Mouse (Mus musculus) limb, embryonic 15.5 days (tissue): Measurements from ENCODE around the gene Asah2. TPM values are rescaled to one million over a fixed set of nuclear protein-coding genes. Genes with fewer than 3 reads are reported as not detected.
"Not testable (repeated sequence)": the region's sequence is repeated elsewhere in the genome, so short reads cannot be mapped to it uniquely, and the experiment has no call there.

Experiments used
- ATAC-seq: fragments of 200-750 bp; cut with Nextera tagmentation; 2 replicates; pipeline ENCODE4 v1.8.0; 2017; ENCODE audit warnings: low read depth, moderate TSS enrichment; ENCODE audit not compliant: insufficient number of reproducible peaks, low FRiP score, low TSS enrichment
- H3K27ac ChIP-seq: fragments of 300-500 bp; sonication (generic); 2 replicates; pipeline ENCODE4 v1.5.1; 2015; ENCODE audit warnings: moderate library complexity, mild to moderate bottlenecking, inconsistent platforms
- H3K27me3 ChIP-seq: fragments of 300-500 bp; sonication (generic); 2 replicates; pipeline ENCODE4 v1.6.1; 2015; ENCODE audit warnings: inconsistent platforms
- H3K36me3 ChIP-seq: fragments of 300-500 bp; sonication (generic); 2 replicates; pipeline ENCODE4 v1.6.1; 2015; ENCODE audit warnings: inconsistent platforms
- H3K4me1 ChIP-seq: fragments of 300-500 bp; sonication (generic); 2 replicates; pipeline ENCODE4 v1.6.1; 2015; ENCODE audit warnings: inconsistent platforms
- H3K4me2 ChIP-seq: fragments of 300-500 bp; sonication (generic); 2 replicates; pipeline ENCODE4 v1.6.1; 2015; ENCODE audit warnings: mild to moderate bottlenecking, inconsistent platforms
- H3K4me3 ChIP-seq: fragments of 300-500 bp; sonication (generic); 2 replicates; pipeline ENCODE4 v1.5.1; 2015; ENCODE audit warnings: mild to moderate bottlenecking, inconsistent platforms
- H3K9ac ChIP-seq: fragments of 300-500 bp; sonication (generic); 2 replicates; pipeline ENCODE4 v1.6.1; 2015; ENCODE audit warnings: inconsistent platforms
- H3K9me3 ChIP-seq: fragments of 300-500 bp; sonication (generic); 2 replicates; pipeline ENCODE4 v1.6.1; 2016; ENCODE audit warnings: inconsistent platforms
- WGBS: fragments of 180-500 bp; shearing (Covaris S2); methylation state at CpG from one replicate; pipeline ENCODE4 v1.1.7; 2015; 5-methylcytosine and 5-hydroxymethylcytosine counted together
- polyA plus RNA-seq: library from polyadenylated mRNA; unstranded; fragments of >200 nt; fragmentation: Nextera tagmentation; extraction: Ambion mirVana; gene quantifications from 2 replicates; pipeline ENCODE4 v1.2.1, GENCODE M21; 2015

The Asah2 gene
- polyA plus RNA-seq: 3.2 and 3.8 TPM in 2 replicates

- Histone ChIP-seq H3K27ac (peak within 1 kb of the TSS; percentile 94), H3K9ac (peak within 1 kb of the TSS; percentile 78), H3K9me3 (no peaks in the 10 kb centered on the region), H3K4me1 (peaks cover 6% of the 10 kb centered on the region; the same call in 1 of the 2 replicates), H3K27me3 (no peaks in the 10 kb centered on the region), H3K4me3 (peak within 1 kb of the TSS; percentile 64), H3K4me2 (peak within 1 kb of the TSS; percentile 47), H3K36me3 (no peaks in the 10 kb centered on the region)
- 0% methylated on average over 27 of the region's 28 CpGs for WGBS
- peak; percentile 89 for ATAC-seq
These were observed at the start of gene Asah2 for GRCm38 (mm10) chr19:32107771-32108306. TSS of gene Asah2 (minus strand) at chr19:32108211.

GRCm38 (mm10) chr19:32157045-32157444 is 49.0 kb upstream of the Asah2 start:
- no peaks in the 10 kb centered on the region for H3K9me3 ChIP-seq
- no peak overlapping the region for H3K4me3 ChIP-seq
- H3K4me1 ChIP-seq: 0 out of 2 replicates have a peak, but pooled peaks cover 2% of the 10 kb centered on the region
- 89% methylated on average over 6 of the region's 6 CpGs for WGBS
- no peak for ATAC-seq
- H3K27ac ChIP-seq: no peak overlapping the region
- H3K4me2 ChIP-seq: no peak overlapping the region
- H3K36me3 ChIP-seq: peaks cover 19% of the 10 kb centered on the region
- H3K27me3 ChIP-seq: no peaks in the 10 kb centered on the region
- no peak overlapping the region for H3K9ac ChIP-seq

DNA sequence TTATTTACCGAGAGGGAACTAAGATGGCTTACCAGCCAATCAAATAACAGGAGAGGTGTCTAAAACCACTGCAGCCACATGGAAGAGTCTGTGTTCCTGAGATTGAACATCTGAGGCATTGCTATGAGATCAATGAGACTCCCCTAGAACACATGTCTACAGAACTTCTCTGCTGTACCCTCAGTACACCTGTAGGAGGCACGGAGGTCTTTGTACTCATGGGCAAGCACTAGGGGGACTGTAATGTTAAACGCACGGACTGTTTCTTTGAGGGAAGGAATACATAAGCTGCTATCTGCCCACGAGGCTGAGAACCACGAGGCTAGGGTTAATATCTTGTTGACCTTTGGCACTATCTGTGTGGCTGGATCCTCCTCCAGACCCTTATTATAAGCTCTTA is 44.5 kb upstream of the Asah2 start:
- Histone ChIP-seq H3K4me3 (no peak overlapping the region), H3K27ac (no peak overlapping the region), H3K36me3 (no peaks in the 10 kb centered on the region), H3K9me3 (no peaks in the 10 kb centered on the region), H3K4me2 (no peak overlapping the region), H3K27me3 (no peaks in the 10 kb centered on the region), H3K9ac (no peak overlapping the region), H3K4me1 (0 out of 2 replicates have a peak, but pooled peaks cover 2% of the 10 kb centered on the region)
- no peak for ATAC-seq
- 71% methylated on average over 6 of the region's 6 CpGs for WGBS

- no peak overlapping the region for H3K9ac ChIP-seq
- H3K27ac ChIP-seq: no peak overlapping the region
- H3K4me3 ChIP-seq: no peak overlapping the region
- ATAC-seq: no peak
- no peaks in the 10 kb centered on the region for H3K36me3 ChIP-seq
- no peak overlapping the region for H3K4me2 ChIP-seq
- WGBS: 82% methylated on average over 5 of the region's 5 CpGs
- no peaks in the 10 kb centered on the region for H3K4me1 ChIP-seq
- H3K9me3 ChIP-seq: no peaks in the 10 kb centered on the region
- H3K27me3 ChIP-seq: no peaks in the 10 kb centered on the region
These were observed 40.7 kb upstream of the Asah2 start for GRCm38 (mm10) chr19:32148710-32149109.

DNA sequence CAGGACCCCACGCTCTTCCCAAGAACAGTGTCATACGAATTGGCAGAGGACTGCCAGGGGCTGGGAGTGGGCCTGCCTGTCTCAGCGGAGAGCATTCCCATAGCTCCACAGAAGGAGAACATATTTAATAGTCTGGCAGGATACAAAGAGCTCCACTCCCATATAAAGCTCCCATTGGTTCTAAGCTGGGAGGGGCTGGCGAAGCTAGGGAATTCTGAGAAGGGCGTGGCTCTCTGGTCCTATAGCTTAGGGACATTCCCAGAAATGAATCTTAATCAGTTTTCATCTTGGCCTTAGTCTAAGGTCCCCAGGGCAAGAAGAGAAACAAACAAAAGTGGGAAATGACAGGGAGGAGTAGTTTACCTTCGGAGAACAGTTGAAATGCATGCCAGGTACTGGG is 34.4 kb upstream of the Asah2 start:
- Histone ChIP-seq H3K27ac (no peak overlapping the region), H3K9ac (no peak overlapping the region), H3K4me3 (no peak overlapping the region), H3K36me3 (no peaks in the 10 kb centered on the region), H3K9me3 (no peaks in the 10 kb centered on the region), H3K4me1 (peaks cover 5% of the 10 kb centered on the region; the same call in 1 of the 2 replicates), H3K27me3 (no peaks in the 10 kb centered on the region), H3K4me2 (no peak overlapping the region)
- WGBS: 74% methylated on average over 6 of the region's 6 CpGs
- no peak for ATAC-seq

- H3K4me2 ChIP-seq: no peak overlapping the region
- ATAC-seq: no peak
- no peak overlapping the region for H3K4me3 ChIP-seq
- no peaks in the 10 kb centered on the region for H3K36me3 ChIP-seq
- H3K27ac ChIP-seq: no peak overlapping the region
- 71% methylated on average over 14 of the region's 14 CpGs for WGBS
- no peaks in the 10 kb centered on the region for H3K27me3 ChIP-seq
- H3K9me3 ChIP-seq: no peaks in the 10 kb centered on the region
- H3K9ac ChIP-seq: no peak overlapping the region
- peaks cover 12% of the 10 kb centered on the region for H3K4me1 ChIP-seq
These were observed 30.5 kb upstream of the Asah2 start for GRCm38 (mm10) chr19:32138361-32139088.

DNA sequence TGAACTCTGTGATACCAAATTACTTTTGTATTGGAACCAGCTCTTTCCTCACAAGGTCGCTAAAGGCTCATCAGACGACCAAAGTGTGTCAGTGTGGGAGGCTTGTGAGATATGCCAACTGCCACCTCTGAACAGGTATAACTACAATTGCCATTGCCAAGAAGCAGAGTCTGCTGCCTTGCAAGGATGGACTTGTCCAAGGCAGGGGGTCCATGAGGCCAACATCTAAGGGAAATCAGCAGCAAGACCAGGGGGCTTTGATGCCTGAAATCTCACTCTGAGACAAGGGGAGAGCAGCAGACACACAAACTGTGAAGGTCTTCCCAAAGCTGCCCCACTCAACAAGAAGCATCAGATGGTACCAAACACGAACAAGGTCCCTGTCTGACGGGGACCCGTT is 29.9 kb upstream of the Asah2 start:
- no peak overlapping the region for H3K4me2 ChIP-seq
- ATAC-seq: no peak
- H3K27ac ChIP-seq: peak overlapping the region; percentile 8; the same call in 1 of the 2 replicates
- no peaks in the 10 kb centered on the region for H3K27me3 ChIP-seq
- WGBS: 88% methylated on average over 5 of the region's 5 CpGs
- H3K4me3 ChIP-seq: no peak overlapping the region
- H3K36me3 ChIP-seq: no peaks in the 10 kb centered on the region
- peaks cover 14% of the 10 kb centered on the region for H3K4me1 ChIP-seq
- H3K9ac ChIP-seq: no peak overlapping the region
- H3K9me3 ChIP-seq: no peaks in the 10 kb centered on the region

DNA sequence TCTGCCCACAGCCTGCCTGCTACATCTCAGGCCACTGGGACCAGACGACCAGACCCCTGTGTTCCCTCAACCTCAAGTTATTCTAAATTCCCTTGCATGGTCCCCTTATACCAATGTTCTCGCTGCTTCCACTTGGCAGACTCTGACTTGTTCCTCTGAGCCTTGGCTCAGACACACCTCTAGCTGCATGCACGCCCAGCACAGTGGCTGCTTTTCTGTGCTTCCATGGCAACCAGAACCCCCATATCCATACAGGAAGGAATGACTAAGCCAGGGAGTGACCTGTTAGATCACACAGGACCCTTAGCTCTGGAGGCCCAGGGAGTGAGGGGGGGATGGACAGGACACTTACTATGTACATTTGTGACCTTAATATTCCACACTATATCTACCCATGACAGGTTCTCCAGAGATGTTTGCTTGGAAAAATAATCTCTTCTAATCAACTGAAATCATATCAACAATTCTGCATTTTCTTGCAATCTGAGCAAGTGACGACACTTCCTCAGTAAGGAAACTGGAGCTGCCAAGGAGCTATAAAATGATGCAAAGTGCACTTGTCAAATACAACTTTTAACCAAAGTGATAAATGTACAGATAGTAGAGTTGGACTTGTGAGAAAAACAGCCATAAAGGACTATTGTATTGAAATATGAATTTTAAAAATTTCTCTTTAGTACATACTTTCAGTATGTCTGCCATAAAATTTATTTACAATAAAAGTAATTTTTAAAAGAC is 29.0 kb upstream of the Asah2 start:
- WGBS: 31% methylated on average over 4 of the region's 4 CpGs
- Histone ChIP-seq H3K27me3 (no peaks in the 10 kb centered on the region), H3K4me1 (peaks cover 8% of the 10 kb centered on the region; the same call in 1 of the 2 replicates), H3K4me3 (no peak overlapping the region), H3K27ac (peak overlapping the region; percentile 50; the same call in 1 of the 2 replicates), H3K4me2 (no peak overlapping the region), H3K9me3 (no peaks in the 10 kb centered on the region), H3K36me3 (no peaks in the 10 kb centered on the region), H3K9ac (no peak overlapping the region)
- peak; percentile 89 for ATAC-seq

DNA sequence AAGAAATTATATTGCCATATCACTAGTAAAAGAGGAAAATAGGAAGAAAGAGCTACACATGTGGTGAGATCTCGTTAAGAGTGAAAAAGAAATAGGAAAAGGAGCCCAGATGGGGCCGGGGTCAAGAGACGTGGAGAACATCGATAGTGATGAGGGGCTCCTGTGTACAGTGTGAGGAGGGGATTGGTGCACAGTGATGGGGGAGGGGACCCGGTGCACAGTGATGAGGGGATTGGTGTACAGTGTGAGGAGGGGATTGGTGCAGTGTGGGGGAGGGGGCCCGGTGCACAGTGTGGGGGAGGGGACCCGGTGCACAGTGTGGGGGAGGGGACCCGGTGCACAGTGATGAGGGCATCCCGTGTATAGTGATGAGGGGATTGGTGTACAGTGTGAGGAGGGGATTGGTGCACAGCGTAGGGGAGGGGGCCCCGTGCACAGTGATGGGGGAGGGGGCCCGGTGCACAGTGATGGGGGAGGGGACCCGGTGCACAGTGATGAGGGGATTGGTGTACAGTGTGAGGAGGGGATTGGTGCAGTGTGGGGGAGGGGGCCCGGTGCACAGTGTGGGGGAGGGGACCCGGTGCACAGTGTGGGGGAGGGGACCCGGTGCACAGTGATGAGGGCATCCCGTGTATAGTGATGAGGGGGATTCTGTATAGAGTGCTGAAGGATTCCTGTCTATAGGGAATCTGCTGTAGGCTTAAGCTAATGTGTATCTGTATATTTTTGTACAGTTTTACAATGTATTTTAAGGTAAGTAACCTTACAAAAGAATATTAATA is 23.9 kb upstream of the Asah2 start:
- H3K36me3 ChIP-seq, H3K27me3 ChIP-seq, H3K9me3 ChIP-seq, H3K4me3 ChIP-seq, H3K4me1 ChIP-seq, H3K27ac ChIP-seq, H3K4me2 ChIP-seq, H3K9ac ChIP-seq: not testable (repeated sequence)
- 76% methylated on average over 15 of the region's 17 CpGs for whole genome bisulfite sequencing
- ATAC-seq: 0 out of 2 replicates have a peak, but pooled peaks have one; percentile 48

DNA sequence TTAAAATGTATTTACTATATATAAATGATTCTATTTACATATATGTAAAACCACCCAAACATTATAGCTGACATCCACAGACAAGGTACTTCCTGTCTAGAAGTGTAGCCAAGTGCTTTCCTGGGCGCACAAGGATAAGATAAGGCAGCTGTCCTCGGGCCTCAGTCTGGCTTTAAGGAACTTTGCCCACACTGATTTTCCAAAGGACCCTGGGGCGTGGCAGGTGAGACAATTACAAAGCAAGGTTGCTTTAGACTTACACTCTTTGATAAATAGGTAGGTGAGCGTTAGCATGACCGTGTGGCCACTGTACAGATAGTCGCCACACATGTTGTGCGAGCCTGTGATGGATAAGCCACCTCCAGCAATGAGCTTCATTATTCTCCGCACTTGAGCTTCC is 21.3 kb upstream of the Asah2 start:
- Histone ChIP-seq H3K36me3 (peaks cover 13% of the 10 kb centered on the region), H3K4me3 (no peak overlapping the region), H3K9ac (no peak overlapping the region), H3K4me2 (no peak overlapping the region), H3K4me1 (0 out of 2 replicates have a peak, but pooled peaks cover 7% of the 10 kb centered on the region), H3K9me3 (no peaks in the 10 kb centered on the region), H3K27me3 (no peaks in the 10 kb centered on the region), H3K27ac (no peak overlapping the region)
- 89% methylated on average over 8 of the region's 8 CpGs for WGBS
- no peak for ATAC-seq

DNA sequence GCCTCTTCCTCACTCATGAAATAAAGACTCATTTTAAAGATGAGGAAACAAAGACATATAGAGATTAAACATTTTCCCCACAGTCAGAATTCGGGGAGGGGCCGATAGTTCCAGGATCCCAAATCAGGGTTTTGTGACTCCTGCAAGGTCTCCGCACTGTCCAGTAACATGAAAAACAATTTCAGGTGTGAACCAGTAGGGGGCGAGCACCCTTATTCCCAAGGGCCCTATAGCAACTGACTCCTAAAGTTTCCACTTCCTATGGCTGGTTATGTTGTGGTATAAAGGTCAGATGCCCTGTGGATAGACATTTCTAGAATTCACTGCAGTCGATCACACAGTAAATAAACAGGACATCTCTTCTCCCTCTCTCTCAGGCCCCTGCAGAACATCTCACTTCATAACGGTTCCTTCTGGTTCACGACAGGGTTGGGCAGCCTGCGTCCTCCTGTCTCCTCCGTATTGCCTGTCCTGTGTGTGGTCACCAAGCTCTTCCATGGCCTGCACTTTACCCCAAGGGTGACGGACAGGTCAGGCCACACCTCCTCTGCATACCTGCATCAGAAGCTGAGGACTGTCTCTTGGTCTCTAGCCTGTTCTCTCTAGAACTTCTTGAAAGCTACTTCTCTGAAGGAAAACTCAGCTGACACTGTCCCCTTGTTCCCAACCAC is 19.3 kb upstream of the Asah2 start:
- no peak for ATAC-seq

More for the DNA sequence above, 19.3 kb upstream of the Asah2 start:
- Histone ChIP-seq H3K4me1 (0 out of 2 replicates have a peak, but pooled peaks cover 5% of the 10 kb centered on the region), H3K9me3 (no peaks in the 10 kb centered on the region), H3K4me3 (no peak overlapping the region), H3K27me3 (no peaks in the 10 kb centered on the region), H3K4me2 (no peak overlapping the region), H3K9ac (no peak overlapping the region), H3K27ac (no peak overlapping the region), H3K36me3 (peaks cover 19% of the 10 kb centered on the region)
- WGBS: 77% methylated on average over 10 of the region's 10 CpGs
